In genomic region chr2:74942611-74943198, GRCm38 (mm10) we compare ENCODE assay signal across 23 mouse cellular contexts.
DNase-seq lines count a peak whose midpoint lies in the region; ATAC-seq and TF ChIP-seq lines count a peak whose summit lies in the region.
"Had no signal": no experiment of that assay in that cellular context is flagged by ENCODE, and none has a peak within 500 bp of the region (broad histone marks: within the 10 kb centered on the region; RNA-seq: fewer than 3 reads in every experiment).

No protein-coding gene starts in this region.

- H3K36me3 ChIP-seq in embryonic facial prominence, embryonic 14.5 days (ENCODE audit: control insufficient read depth, insufficient read depth, low read length): no peaks in the 10 kb centered on the region
- no peaks in the 10 kb centered on the region for H3K36me3 ChIP-seq in embryonic facial prominence, embryonic 10.5 days (replicated peaks)
- no peaks in the 10 kb centered on the region for H3K36me3 ChIP-seq in forebrain, embryonic 16.5 days (ENCODE audit: control insufficient read depth, insufficient read depth)
- no peaks in the 10 kb centered on the region for H3K36me3 ChIP-seq in forebrain, postnatal 0 days (ENCODE audit: insufficient read depth)
- no peaks in the 10 kb centered on the region for H3K36me3 ChIP-seq in kidney, embryonic 14.5 days (ENCODE audit: control insufficient read depth, insufficient read depth, low read length)
- H3K36me3 ChIP-seq in lung, embryonic 15.5 days: no peaks in the 10 kb centered on the region
- H3K36me3 ChIP-seq: embryonic facial prominence, embryonic 12.5 days; heart, embryonic 10.5 days; heart, embryonic 13.5 days; hindbrain, embryonic 12.5 days; hindbrain, embryonic 15.5 days had no signal

- TF ChIP-seq CTCF in forebrain, postnatal 0 days (IDR thresholded peaks at IDR 0.05; ENCODE audit: low read depth): no peak

- H3K4me3 ChIP-seq in embryonic facial prominence, embryonic 14.5 days (ENCODE audit: low read depth, low read length): no peak overlapping the region
- H3K4me3 ChIP-seq in embryonic facial prominence, embryonic 10.5 days: no peak overlapping the region
- H3K4me3 ChIP-seq in forebrain, embryonic 16.5 days (replicated peaks; ENCODE audit: low read length): no peak overlapping the region
- H3K4me3 ChIP-seq in forebrain, postnatal 0 days (ENCODE audit: low read depth, low read length): no peak overlapping the region
- no peak overlapping the region for H3K4me3 ChIP-seq in kidney, embryonic 14.5 days (ENCODE audit: low read length)
- no peak overlapping the region for H3K4me3 ChIP-seq in lung, embryonic 15.5 days
- H3K4me3 ChIP-seq: embryonic facial prominence, embryonic 12.5 days; erythroblast, embryonic 14.5 days; heart, adult 2 months; heart, embryonic 10.5 days; heart, embryonic 13.5 days; hindbrain, embryonic 12.5 days; hindbrain, embryonic 15.5 days had no signal

- peak; percentile 46 for DNase-seq in embryonic facial prominence, embryonic 14.5 days (ENCODE audit: low spot score)
- DNase-seq in embryonic facial prominence, embryonic 10.5 days (ENCODE audit: low spot score): no peak
- DNase-seq in forebrain, postnatal 0 days: no peak
- no peak for DNase-seq in kidney, adult 9 months
- DNase-seq in lung, postnatal 14 days: no peak
- DNase-seq: adrenal gland, adult 8-10 months; adrenal gland, postnatal 25 days; cerebellum, adult 18-20 months; cerebellum, adult 9-10 months; cerebellum, postnatal 14 days; gastrocnemius, postnatal 25 days; heart, adult 2 months; heart, postnatal 14 days had no signal

- no peaks in the 10 kb centered on the region for H3K9me3 ChIP-seq in embryonic facial prominence, embryonic 14.5 days (ENCODE audit: control insufficient read depth, low read length)
- H3K9me3 ChIP-seq in embryonic facial prominence, embryonic 10.5 days: no peaks in the 10 kb centered on the region
- no peaks in the 10 kb centered on the region for H3K9me3 ChIP-seq in forebrain, embryonic 16.5 days (ENCODE audit: control insufficient read depth, low read length)
- H3K9me3 ChIP-seq in forebrain, postnatal 0 days (ENCODE audit: low read length): no peaks in the 10 kb centered on the region
- H3K9me3 ChIP-seq in kidney, embryonic 14.5 days (ENCODE audit: control insufficient read depth, low read length): no peaks in the 10 kb centered on the region
- H3K9me3 ChIP-seq in lung, embryonic 15.5 days: no peaks in the 10 kb centered on the region
- H3K9me3 ChIP-seq: embryonic facial prominence, embryonic 12.5 days; heart, embryonic 10.5 days; heart, embryonic 13.5 days; hindbrain, embryonic 12.5 days; hindbrain, embryonic 15.5 days had no signal

- H3K27me3 ChIP-seq in embryonic facial prominence, embryonic 14.5 days (replicated peaks; ENCODE audit: control insufficient read depth, insufficient read depth, low read length): no peaks in the 10 kb centered on the region
- peaks cover 7% of the 10 kb centered on the region; the same call in 1 of the 2 replicates for H3K27me3 ChIP-seq in embryonic facial prominence, embryonic 10.5 days (replicated peaks; ENCODE audit: low read depth, poor library complexity, severe bottlenecking)
- H3K27me3 ChIP-seq in forebrain, embryonic 16.5 days (replicated peaks; ENCODE audit: control insufficient read depth, insufficient read depth, low read length): no peaks in the 10 kb centered on the region
- H3K27me3 ChIP-seq in forebrain, postnatal 0 days (ENCODE audit: insufficient read depth, low read length): no peaks in the 10 kb centered on the region
- H3K27me3 ChIP-seq in kidney, embryonic 14.5 days (ENCODE audit: control insufficient read depth, insufficient read depth, low read length): no peaks in the 10 kb centered on the region; the same call in 1 of the 2 replicates
- peaks cover 5% of the 10 kb centered on the region for H3K27me3 ChIP-seq in lung, embryonic 15.5 days
- H3K27me3 ChIP-seq: embryonic facial prominence, embryonic 12.5 days; heart, embryonic 13.5 days; hindbrain, embryonic 12.5 days; hindbrain, embryonic 15.5 days had no signal

- H3K27ac ChIP-seq in embryonic facial prominence, embryonic 14.5 days (replicated peaks; ENCODE audit: low read depth, low read length): no peak overlapping the region
- H3K27ac ChIP-seq in embryonic facial prominence, embryonic 10.5 days (replicated peaks): no peak overlapping the region
- H3K27ac ChIP-seq in forebrain, embryonic 16.5 days (ENCODE audit: low read length): no peak overlapping the region
- no peak overlapping the region for H3K27ac ChIP-seq in forebrain, postnatal 0 days (ENCODE audit: low read depth, low read length)
- no peak overlapping the region for H3K27ac ChIP-seq in kidney, embryonic 14.5 days (ENCODE audit: low read depth, low read length)
- H3K27ac ChIP-seq in lung, embryonic 15.5 days: no peak overlapping the region
- H3K27ac ChIP-seq: embryonic facial prominence, embryonic 12.5 days; heart, adult 2 months; heart, embryonic 10.5 days; heart, embryonic 13.5 days; hindbrain, embryonic 12.5 days; hindbrain, embryonic 15.5 days had no signal

- WGBS in embryonic facial prominence, embryonic 14.5 days: 58% methylated on average over 6 of the region's 6 CpGs
- WGBS in embryonic facial prominence, embryonic 10.5 days: 77% methylated on average over 6 of the region's 6 CpGs
- 38% methylated on average over 6 of the region's 6 CpGs for WGBS in forebrain, embryonic 16.5 days
- 35% methylated on average over 6 of the region's 6 CpGs for WGBS in forebrain, postnatal 0 days
- WGBS in kidney, embryonic 14.5 days: 51% methylated on average over 6 of the region's 6 CpGs
- 15% methylated on average over 6 of the region's 6 CpGs for WGBS in lung, embryonic 15.5 days

- H3K4me1 ChIP-seq in embryonic facial prominence, embryonic 14.5 days (ENCODE audit: control insufficient read depth, insufficient read depth, low read length): no peaks in the 10 kb centered on the region
- peaks cover 6% of the 10 kb centered on the region for H3K4me1 ChIP-seq in embryonic facial prominence, embryonic 10.5 days
- peaks cover 3% of the 10 kb centered on the region for H3K4me1 ChIP-seq in forebrain, embryonic 16.5 days (replicated peaks; ENCODE audit: control insufficient read depth, insufficient read depth, low read length)
- H3K4me1 ChIP-seq in forebrain, postnatal 0 days (ENCODE audit: insufficient read depth): no peaks in the 10 kb centered on the region
- H3K4me1 ChIP-seq in kidney, embryonic 14.5 days (ENCODE audit: control insufficient read depth, insufficient read depth, low read length): no peaks in the 10 kb centered on the region
- H3K4me1 ChIP-seq in lung, embryonic 15.5 days: no peaks in the 10 kb centered on the region
- H3K4me1 ChIP-seq: heart, embryonic 10.5 days; hindbrain, embryonic 12.5 days; hindbrain, embryonic 15.5 days had no signal

- no peak overlapping the region for H3K9ac ChIP-seq in embryonic facial prominence, embryonic 14.5 days (ENCODE audit: low read depth, low read length)
- H3K9ac ChIP-seq in forebrain, embryonic 16.5 days (replicated peaks; ENCODE audit: low read depth, low read length): no peak overlapping the region
- no peak overlapping the region for H3K9ac ChIP-seq in forebrain, postnatal 0 days
- no peak overlapping the region for H3K9ac ChIP-seq in kidney, embryonic 14.5 days (ENCODE audit: low read depth, low read length)
- H3K9ac ChIP-seq in lung, embryonic 15.5 days: no peak overlapping the region
- H3K9ac ChIP-seq: embryonic facial prominence, embryonic 12.5 days; heart, embryonic 13.5 days; hindbrain, embryonic 12.5 days; hindbrain, embryonic 15.5 days had no signal

- peak; percentile 41; the same call in 1 of the 2 replicates for ATAC-seq in embryonic facial prominence, embryonic 14.5 days (ENCODE audit: low read depth)
- ATAC-seq in forebrain, embryonic 16.5 days: peak; percentile 47; the same call in 1 of the 2 replicates
- no peak for ATAC-seq in forebrain, postnatal 0 days
- ATAC-seq in kidney, embryonic 14.5 days (ENCODE audit: low FRiP score, low TSS enrichment): peak; percentile 66; the same call in 1 of the 2 replicates
- ATAC-seq in lung, embryonic 15.5 days (ENCODE audit: borderline replicate concordance, extremely low read depth, low FRiP score, low TSS enrichment): peak; percentile 90
- ATAC-seq: activated CD4-positive, CD25-positive, alpha-beta regulatory T cell, adult 4 months had no signal

- H3K4me2 ChIP-seq in embryonic facial prominence, embryonic 14.5 days (ENCODE audit: low read depth, low read length): no peak overlapping the region
- no peak overlapping the region for H3K4me2 ChIP-seq in forebrain, embryonic 16.5 days (ENCODE audit: low read length)
- H3K4me2 ChIP-seq in forebrain, postnatal 0 days (ENCODE audit: low read depth): no peak overlapping the region
- no peak overlapping the region for H3K4me2 ChIP-seq in kidney, embryonic 14.5 days (replicated peaks; ENCODE audit: low read depth, low read length)
- H3K4me2 ChIP-seq in lung, embryonic 15.5 days: no peak overlapping the region
- H3K4me2 ChIP-seq: embryonic facial prominence, embryonic 12.5 days; heart, embryonic 13.5 days; hindbrain, embryonic 12.5 days; hindbrain, embryonic 15.5 days had no signal
